Mouse (Mus musculus): ENCODE measurements around the gene Sdk1.

- TF ChIP-seq TAL1 (IDR thresholded peaks at IDR 0.05; ENCODE audit: low read length): no peak
- TF ChIP-seq CTCF (IDR thresholded peaks at IDR 0.05 in 2 of 3, conservative IDR thresholded peaks at IDR 0.05 in 1 of 3; ENCODE audit: control insufficient read depth in 1 of 3, insufficient read depth in 1 of 3, low read depth in 2 of 3, low read length in 3 of 3, poor library complexity in 1 of 3, severe bottlenecking in 1 of 3): no peak
- peak; percentile 79 for TF ChIP-seq GATA1 (IDR thresholded peaks at IDR 0.05; ENCODE audit: low read depth, low read length)
- peak; percentile 33; the same call in 1 of the 2 replicates for TF ChIP-seq MXI1 (IDR thresholded peaks at IDR 0.05; ENCODE audit: low read depth, low read length)
Measured at GRCm38 (mm10) chr5:141302287-141302694, 61.0 kb downstream of the Sdk1 start.

All from MEL (cell line).